Mouse (Mus musculus): ENCODE measurements at regions not wholly inside any gene's neighbourhood (a gene's known extent, or its start where the extent isn't known, plus 50 kb on each side); places are given as distances from the start of the nearest gene placed in this dataset.

- 88% methylated on average over 6 of the region's 6 CpGs for WGBS
- Histone ChIP-seq H3K27me3 (replicated peaks) (no peaks in the 10 kb centered on the region), H3K9me3 (no peaks in the 10 kb centered on the region), H3K4me3 (no peak overlapping the region), H3K4me2 (replicated peaks) (no peak overlapping the region), H3K27ac (no peak overlapping the region), H3K4me1 (no peaks in the 10 kb centered on the region), H3K9ac (no peak overlapping the region), H3K36me3 (no peaks in the 10 kb centered on the region)
- no peak for ATAC-seq (ENCODE audit: low FRiP score, low read depth)
Measured at GRCm38 (mm10) chr1:92726341-92726740, 77.7 kb upstream of the Otos start.

- no peaks in the 10 kb centered on the region for H3K36me3 ChIP-seq
- H3K9ac ChIP-seq: no peak overlapping the region
- H3K27ac ChIP-seq: no peak overlapping the region
- H3K9me3 ChIP-seq: no peaks in the 10 kb centered on the region
- no peak for ATAC-seq (ENCODE audit: low FRiP score, low read depth)
- H3K4me3 ChIP-seq: no peak overlapping the region
- H3K27me3 ChIP-seq (replicated peaks): no peaks in the 10 kb centered on the region
- H3K4me2 ChIP-seq (replicated peaks): no peak overlapping the region
- H3K4me1 ChIP-seq: no peaks in the 10 kb centered on the region
- whole genome bisulfite sequencing: 83% methylated on average over 3 of the region's 3 CpGs
Measured at GRCm38 (mm10) chr1:92724135-92724534, 75.5 kb upstream of the Otos start.

- no peaks in the 10 kb centered on the region for H3K36me3 ChIP-seq
- H3K9me3 ChIP-seq: no peaks in the 10 kb centered on the region
- H3K4me2 ChIP-seq (replicated peaks): no peak overlapping the region
- ATAC-seq (ENCODE audit: low FRiP score, low read depth): no peak
- no peak overlapping the region for H3K9ac ChIP-seq
- H3K27ac ChIP-seq: no peak overlapping the region
- H3K27me3 ChIP-seq (replicated peaks): no peaks in the 10 kb centered on the region
- no peaks in the 10 kb centered on the region for H3K4me1 ChIP-seq
- 76% methylated on average over 10 of the region's 10 CpGs for WGBS
- H3K4me3 ChIP-seq: no peak overlapping the region
Measured at GRCm38 (mm10) chr1:92720567-92720966, 71.9 kb upstream of the Otos start.

GRCm38 (mm10) chr1:92719864-92720263 lies 71.2 kb upstream of the Otos start:
- no peak overlapping the region for H3K27ac ChIP-seq
- no peaks in the 10 kb centered on the region for H3K27me3 ChIP-seq (replicated peaks)
- H3K4me1 ChIP-seq: peaks cover 7% of the 10 kb centered on the region
- H3K9me3 ChIP-seq: no peaks in the 10 kb centered on the region
- ATAC-seq (ENCODE audit: low FRiP score, low read depth): no peak
- H3K4me2 ChIP-seq (replicated peaks): no peak overlapping the region
- no peak overlapping the region for H3K4me3 ChIP-seq
- no peak overlapping the region for H3K9ac ChIP-seq
- WGBS: 95% methylated on average over 6 of the region's 6 CpGs
- no peaks in the 10 kb centered on the region for H3K36me3 ChIP-seq

- no peaks in the 10 kb centered on the region for H3K36me3 ChIP-seq
- H3K27ac ChIP-seq: no peak overlapping the region
- 85% methylated on average over 4 of the region's 4 CpGs for WGBS
- H3K4me1 ChIP-seq: peaks cover 10% of the 10 kb centered on the region
- ATAC-seq (ENCODE audit: low FRiP score, low read depth): no peak
- H3K9me3 ChIP-seq: no peaks in the 10 kb centered on the region
- H3K4me2 ChIP-seq (replicated peaks): no peak overlapping the region
- H3K4me3 ChIP-seq: no peak overlapping the region
- H3K27me3 ChIP-seq (replicated peaks): no peaks in the 10 kb centered on the region
- H3K9ac ChIP-seq: no peak overlapping the region
Measured at GRCm38 (mm10) chr1:92718108-92718507, 69.5 kb upstream of the Otos start.

GRCm38 (mm10) chr1:92714725-92715324 lies 66.2 kb upstream of the Otos start:
- no peak overlapping the region for H3K4me3 ChIP-seq
- no peaks in the 10 kb centered on the region for H3K9me3 ChIP-seq
- WGBS: 31% methylated on average over 9 of the region's 9 CpGs
- no peaks in the 10 kb centered on the region for H3K27me3 ChIP-seq (replicated peaks)
- no peak overlapping the region for H3K9ac ChIP-seq
- ATAC-seq (ENCODE audit: low FRiP score, low read depth): peak; percentile 51
- no peaks in the 10 kb centered on the region for H3K36me3 ChIP-seq
- peak overlapping the region; percentile 32; the same call in 1 of the 2 replicates for H3K27ac ChIP-seq
- H3K4me2 ChIP-seq (replicated peaks): no peak overlapping the region
- H3K4me1 ChIP-seq: peaks cover 10% of the 10 kb centered on the region

- H3K9ac ChIP-seq: no peak overlapping the region
- H3K27ac ChIP-seq: no peak overlapping the region
- H3K4me2 ChIP-seq (replicated peaks): no peak overlapping the region
- no peak overlapping the region for H3K4me3 ChIP-seq
- whole genome bisulfite sequencing: 85% methylated on average over 8 of the region's 8 CpGs
- no peaks in the 10 kb centered on the region for H3K27me3 ChIP-seq (replicated peaks)
- no peak for ATAC-seq (ENCODE audit: low FRiP score, low read depth)
- H3K36me3 ChIP-seq: no peaks in the 10 kb centered on the region
- peaks cover 10% of the 10 kb centered on the region for H3K4me1 ChIP-seq
- no peaks in the 10 kb centered on the region for H3K9me3 ChIP-seq
Measured at GRCm38 (mm10) chr1:92712366-92712765, 63.7 kb upstream of the Otos start.

- no peak overlapping the region for H3K4me3 ChIP-seq
- ATAC-seq (ENCODE audit: low FRiP score, low read depth): no peak
- no peak overlapping the region for H3K9ac ChIP-seq
- WGBS: 75% methylated on average over 2 of the region's 2 CpGs
- H3K4me2 ChIP-seq (replicated peaks): no peak overlapping the region
- no peaks in the 10 kb centered on the region for H3K9me3 ChIP-seq
- H3K27me3 ChIP-seq (replicated peaks): no peaks in the 10 kb centered on the region
- no peak overlapping the region for H3K27ac ChIP-seq
- no peaks in the 10 kb centered on the region for H3K36me3 ChIP-seq
- H3K4me1 ChIP-seq: peaks cover 8% of the 10 kb centered on the region
Measured at GRCm38 (mm10) chr1:92710321-92710839, 61.7 kb upstream of the Otos start.

GRCm38 (mm10) chr1:92709190-92709850 lies 60.7 kb upstream of the Otos start:
- Histone ChIP-seq H3K4me1 (no peaks in the 10 kb centered on the region), H3K27me3 (replicated peaks) (no peaks in the 10 kb centered on the region), H3K4me2 (replicated peaks) (no peak overlapping the region), H3K9ac (no peak overlapping the region), H3K27ac (no peak overlapping the region), H3K36me3 (no peaks in the 10 kb centered on the region), H3K4me3 (no peak overlapping the region), H3K9me3 (no peaks in the 10 kb centered on the region)
- WGBS: 79% methylated on average over 14 of the region's 14 CpGs
- no peak for ATAC-seq (ENCODE audit: low FRiP score, low read depth)

GRCm38 (mm10) chr1:92707917-92708897 lies 59.6 kb upstream of the Otos start:
- ATAC-seq (ENCODE audit: low FRiP score, low read depth): no peak
- no peaks in the 10 kb centered on the region for H3K27me3 ChIP-seq (replicated peaks)
- no peaks in the 10 kb centered on the region for H3K4me1 ChIP-seq
- no peaks in the 10 kb centered on the region for H3K9me3 ChIP-seq
- H3K27ac ChIP-seq: no peak overlapping the region
- no peak overlapping the region for H3K4me2 ChIP-seq (replicated peaks)
- no peak overlapping the region for H3K4me3 ChIP-seq
- 88% methylated on average over 19 of the region's 19 CpGs for WGBS
- H3K9ac ChIP-seq: no peak overlapping the region
- no peaks in the 10 kb centered on the region for H3K36me3 ChIP-seq

- Histone ChIP-seq H3K4me2 (replicated peaks) (no peak overlapping the region), H3K4me3 (no peak overlapping the region)
- 72% methylated on average over 2 of the region's 2 CpGs for WGBS
Measured at GRCm38 (mm10) chr1:92707441-92707840, 58.8 kb upstream of the Otos start.

GRCm38 (mm10) chr1:92703903-92704302 lies 55.3 kb upstream of the Otos start:
- 90% methylated on average over 12 of the region's 12 CpGs for WGBS
- H3K9me3 ChIP-seq: no peaks in the 10 kb centered on the region
- ATAC-seq (ENCODE audit: low FRiP score, low read depth): no peak

More at GRCm38 (mm10) chr1:92707441-92707840, 58.8 kb upstream of the Otos start:
- H3K36me3 ChIP-seq: no peaks in the 10 kb centered on the region
- H3K9ac ChIP-seq: no peak overlapping the region
- H3K4me1 ChIP-seq: no peaks in the 10 kb centered on the region
- H3K27ac ChIP-seq: no peak overlapping the region
- no peaks in the 10 kb centered on the region for H3K27me3 ChIP-seq (replicated peaks)
- no peak for ATAC-seq (ENCODE audit: low FRiP score, low read depth)
- H3K9me3 ChIP-seq: no peaks in the 10 kb centered on the region

More at GRCm38 (mm10) chr1:92703903-92704302, 55.3 kb upstream of the Otos start:
- Histone ChIP-seq H3K27ac (no peak overlapping the region), H3K4me1 (peaks cover 9% of the 10 kb centered on the region), H3K4me2 (replicated peaks) (no peak overlapping the region), H3K27me3 (replicated peaks) (no peaks in the 10 kb centered on the region), H3K36me3 (no peaks in the 10 kb centered on the region), H3K4me3 (no peak overlapping the region), H3K9ac (no peak overlapping the region)
